Mouse (Mus musculus): Measurements from ENCODE around the gene Rest.

DNA sequence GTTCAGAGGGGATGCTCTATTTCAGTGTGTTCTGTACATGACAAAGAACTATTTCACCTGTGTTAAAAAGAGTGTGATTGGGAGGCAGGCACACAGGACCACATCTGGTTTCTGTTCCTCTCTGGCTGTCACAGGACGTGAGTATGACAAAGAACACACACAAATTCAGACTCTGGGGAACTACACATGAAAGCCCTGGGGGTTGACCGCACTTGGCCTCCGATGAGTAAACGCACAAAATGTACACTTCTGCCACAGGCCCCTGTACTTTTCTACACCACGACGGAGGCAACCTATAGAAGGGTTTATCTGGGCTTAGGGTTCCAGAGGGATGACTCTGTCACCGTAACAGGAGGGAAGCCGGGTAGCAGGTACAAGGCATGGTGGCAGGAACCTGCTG is 24.4 kb downstream of the Rest start:
- no peak for TF ChIP-seq GATA1 (IDR thresholded peaks at IDR 0.05; ENCODE audit: borderline replicate concordance, low read length)
- no peak for TF ChIP-seq FLI1 (IDR thresholded peaks at IDR 0.05; ENCODE audit: low read length)

Measured in megakaryocyte, embryonic 14.5 days (primary cell).